Mouse (Mus musculus): ENCODE results near the gene Nrp1. TPM values are rescaled to one million over a fixed set of nuclear protein-coding genes. Genes with fewer than 3 reads are reported as not detected.

Gene Nrp1
- 10 to 100 TPM; 27.4 to 35.6 TPM for total RNA-seq (2023)

DNA sequence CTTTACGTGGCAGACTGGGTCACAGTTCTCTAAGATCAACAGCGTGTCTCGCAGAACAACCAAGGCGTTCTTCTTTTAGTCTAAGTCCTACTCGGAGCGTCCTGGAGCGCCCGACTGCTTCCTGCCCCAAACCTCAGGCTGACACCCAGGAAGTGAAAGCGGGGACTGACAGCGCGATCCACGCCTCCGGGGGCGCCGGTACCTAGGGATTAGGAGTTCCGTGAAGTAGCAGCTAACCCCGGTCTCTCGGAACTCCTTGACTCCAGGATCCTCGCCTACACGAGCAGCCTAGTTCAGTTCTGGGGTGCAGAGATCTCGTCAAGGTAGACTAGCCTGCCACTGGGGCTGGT, at the start of gene Nrp1:
Gene Nrp1, plus strand, starts transcription at position 199 of the 350 bp plus-strand sequence.

